Mouse (Mus musculus): Measurements from ENCODE around the gene Tubg1.

DNA sequence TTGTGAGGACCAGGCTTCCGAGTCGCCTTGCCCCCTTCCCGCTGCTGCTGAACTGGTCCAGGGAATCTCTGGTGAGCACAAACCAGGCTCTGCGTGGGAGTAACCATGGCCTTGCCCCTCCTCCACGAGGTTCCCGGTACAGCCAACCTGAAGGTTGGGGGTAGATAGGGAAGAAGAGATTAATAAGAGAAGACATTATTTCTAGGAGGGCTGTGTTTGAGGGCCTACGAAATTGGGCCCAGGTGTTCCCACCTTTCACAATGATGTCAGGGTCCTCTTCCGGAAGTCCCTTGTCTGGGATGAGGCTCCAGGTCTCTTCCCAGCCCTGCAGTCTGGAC lies 48.2 kb downstream of the Tubg1 start:
- no peak for TF ChIP-seq CTCF (IDR thresholded peaks at IDR 0.05; ENCODE audit: low read depth)
- TF ChIP-seq EP300 (IDR thresholded peaks at IDR 0.05; ENCODE audit: low read depth), result no peak

Measured in heart, postnatal 0 days (tissue).